12 mouse cellular contexts compared by ENCODE assay signal in genomic region chr1:184025079-184025478, GRCm38 (mm10). TPM values are rescaled to one million over a fixed set of nuclear protein-coding genes. Genes with fewer than 3 reads are reported as not detected.
"Had no signal": no experiment of that assay in that cellular context is flagged by ENCODE, and none has a peak within 500 bp of the region (broad histone marks: within the 10 kb centered on the region; RNA-seq: fewer than 3 reads in every experiment).

No protein-coding gene starts in this region.

- DNase-seq: kidney, adult 11 months; kidney, adult 9 months; kidney, postnatal 36 days; layer of hippocampus, adult 9-11 months; layer of hippocampus, postnatal 36 days; left cerebral cortex, postnatal 4 days; lung, adult 18-20 months; midbrain, embryonic 14.5 days; retina, postnatal 1 day; right cerebral cortex, postnatal 4 days; spleen, adult 18-20 months had no signal

RNA-seq across cellular contexts. Expression of gene 1700056E22Rik, which starts 9.0 kb away (rescaled TPM):
- total RNA-seq: layer of hippocampus, adult 18-20 months; layer of hippocampus, postnatal 36 days had no signal
